Mouse (Mus musculus) G1E (cell line): Measurements from ENCODE around the gene Pygl.

Source experiments
- CTCF ChIP-seq: IDR thresholded peaks from 2 replicates; pipeline ENCODE4 v1.5.1; 2012; ENCODE audit warnings: low read depth, low read length, inconsistent platforms, mixed read lengths
- POLR2AphosphoS5 ChIP-seq: IDR thresholded peaks from 2 replicates; pipeline ENCODE4 v1.6.1; 2012; ENCODE audit warnings: low read depth, low read length, inconsistent platforms; ENCODE audit not compliant: insufficient replicate concordance

- TF ChIP-seq POLR2AphosphoS5 = no peak
- TF ChIP-seq CTCF = no peak
Measured at GRCm38 (mm10) chr12:70223331-70223730, 8.0 kb downstream of the Pygl start.
